Mouse (Mus musculus) thymus, adult 2 months (tissue): ENCODE data around the gene Plch1.

Source experiments
- CTCF ChIP-seq: fragments of 200-500 bp; IDR thresholded peaks from 2 replicates; pipeline ENCODE4 v1.5.1; 2012; ENCODE audit warnings: mild to moderate bottlenecking, control low read depth, low read length, moderate library complexity, borderline replicate concordance; ENCODE audit not compliant: control insufficient read depth, poor library complexity, insufficient read depth; ENCODE audit errors: extremely low read depth
- POLR2A ChIP-seq: fragments of 200-500 bp; IDR thresholded peaks from 2 replicates; pipeline ENCODE4 v1.6.1; 2012; ENCODE audit warnings: mild to moderate bottlenecking, low read length, control low read depth, moderate library complexity; ENCODE audit not compliant: control insufficient read depth, poor library complexity, insufficient read depth; ENCODE audit errors: extremely low read depth

DNA sequence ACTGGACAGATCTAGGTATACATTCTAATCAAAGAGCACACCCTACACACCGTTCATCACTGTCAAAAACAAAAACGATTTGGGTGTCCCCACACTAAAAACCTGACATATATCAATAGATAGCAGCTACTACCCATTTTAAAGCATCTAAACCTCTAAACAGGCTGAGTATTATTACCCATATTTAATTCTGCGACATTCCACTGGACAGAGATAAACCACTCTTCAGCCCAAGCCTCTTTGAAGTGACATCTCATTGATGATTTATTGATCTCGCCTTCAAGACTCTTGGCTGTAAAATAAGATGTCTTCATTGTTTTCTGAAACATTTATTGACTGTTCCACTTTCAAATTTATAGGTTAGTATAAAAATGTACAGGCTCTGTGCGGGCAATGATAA, 46.4 kb downstream of the Plch1 start:
- TF ChIP-seq CTCF (no peak), POLR2A (no peak)
